Mouse (Mus musculus) cerebellum, adult (tissue): ENCODE results near the gene 9130213A22Rik.

Experiments
- ATAC-seq: cut with Nextera tagmentation; 2 replicates; pipeline ENCODE4 v1.9.2; 2017; ENCODE audit warnings: mild to moderate bottlenecking, moderate library complexity, mixed read lengths; ENCODE audit not compliant: insufficient number of reproducible peaks, low FRiP score, low TSS enrichment

9130213A22Rik gene

DNA sequence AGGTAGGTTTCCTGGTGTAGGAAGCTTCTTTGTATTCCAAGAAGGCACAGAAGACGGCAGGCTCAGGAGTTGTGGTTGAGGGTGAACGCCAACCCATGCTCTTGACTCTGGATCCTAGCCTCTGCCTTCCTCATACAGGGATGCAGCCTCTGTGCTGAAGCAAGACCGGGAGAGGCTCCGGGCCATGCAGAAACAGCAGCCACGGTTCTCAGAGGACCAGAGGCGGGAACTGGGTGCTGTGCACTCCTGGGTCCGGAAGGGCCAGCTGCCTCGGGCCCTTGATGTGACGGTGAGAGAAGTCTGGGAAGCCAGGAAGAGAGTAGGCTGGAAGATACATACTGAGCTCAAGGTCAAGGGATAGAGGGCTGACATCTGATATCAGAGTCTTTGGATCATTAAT is 14.2 kb downstream of the 9130213A22Rik start:
- no peak for ATAC-seq

DNA sequence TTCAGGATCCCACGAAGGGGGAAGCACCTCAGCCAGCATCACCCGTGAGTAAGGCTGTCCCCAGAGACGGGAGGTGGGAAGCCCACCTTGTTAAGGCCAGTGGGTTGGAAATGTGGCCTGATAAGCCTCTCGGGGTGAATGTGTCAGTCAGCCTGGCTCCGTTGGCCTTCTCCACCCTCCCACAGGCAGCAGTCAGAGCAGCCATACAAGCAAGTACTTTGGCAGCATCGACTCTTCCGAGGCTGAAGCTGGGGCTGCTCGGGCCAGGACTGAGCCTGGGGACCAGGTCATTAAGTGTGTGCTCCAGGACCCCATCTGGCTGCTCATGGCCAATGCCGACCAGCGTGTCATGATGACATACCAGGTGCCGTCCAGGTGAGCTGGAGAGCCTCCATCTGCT is 14.7 kb downstream of the 9130213A22Rik start:
- no peak for ATAC-seq

DNA sequence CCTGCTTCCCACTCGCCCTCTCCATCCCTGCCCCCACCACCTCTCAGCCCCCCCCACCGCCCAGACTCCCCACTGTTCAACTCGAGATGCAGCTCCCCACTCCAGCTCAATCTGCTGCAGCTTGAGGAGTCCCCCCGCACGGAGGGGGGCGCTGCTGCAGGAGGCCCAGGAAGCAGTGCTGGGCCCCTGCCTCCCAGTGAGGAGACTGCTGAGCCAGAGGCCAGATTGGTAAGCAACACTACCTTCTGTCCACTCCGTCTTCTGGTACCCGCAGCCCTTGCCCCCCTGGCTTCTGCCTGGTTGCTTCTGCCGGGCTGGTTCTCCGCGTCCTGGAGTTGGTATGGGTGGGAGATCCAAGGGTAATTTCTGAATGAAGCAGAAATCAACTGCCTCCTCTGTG is 15.5 kb downstream of the 9130213A22Rik start:
- ATAC-seq, result no peak

DNA sequence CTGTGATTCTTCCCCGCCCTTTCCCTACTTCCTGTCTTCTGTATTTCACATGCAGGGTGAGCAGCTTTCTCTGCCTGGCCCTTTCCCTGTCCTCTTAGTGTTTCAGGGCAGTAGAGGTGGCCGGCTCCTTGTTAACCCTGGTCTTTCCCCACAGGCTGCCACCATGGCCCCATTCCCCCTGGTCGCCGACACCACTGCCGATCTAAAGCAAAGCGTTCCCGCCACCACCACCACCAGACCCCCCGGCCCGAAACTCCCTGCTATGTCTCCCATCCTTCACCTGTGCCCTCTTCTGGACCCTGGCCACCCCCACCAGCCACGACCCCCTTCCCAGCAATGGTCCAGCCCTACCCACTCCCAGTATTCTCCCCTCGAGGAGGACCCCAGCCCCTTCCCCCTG is 16.1 kb downstream of the 9130213A22Rik start:
- no peak for ATAC-seq

DNA sequence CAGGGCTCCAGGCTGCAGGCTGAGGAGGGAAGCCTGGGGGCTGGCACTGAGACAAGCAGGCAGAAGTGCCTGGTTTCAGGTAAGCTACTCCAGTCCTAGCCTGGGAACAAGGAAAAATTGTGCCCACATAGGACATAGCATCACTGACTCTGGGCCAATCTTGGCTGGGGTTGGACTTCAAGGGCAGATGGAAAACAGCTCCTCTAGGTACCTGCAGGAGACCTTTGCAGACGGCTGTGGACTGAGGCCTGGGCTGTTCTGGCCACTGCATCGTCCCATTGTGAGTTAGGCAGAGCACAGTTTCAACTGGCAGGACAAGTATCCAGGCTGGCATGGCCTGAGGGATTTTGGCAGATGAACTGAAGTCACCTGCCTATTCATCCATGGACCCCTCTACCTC is 16.6 kb downstream of the 9130213A22Rik start:
- ATAC-seq, result no peak

DNA sequence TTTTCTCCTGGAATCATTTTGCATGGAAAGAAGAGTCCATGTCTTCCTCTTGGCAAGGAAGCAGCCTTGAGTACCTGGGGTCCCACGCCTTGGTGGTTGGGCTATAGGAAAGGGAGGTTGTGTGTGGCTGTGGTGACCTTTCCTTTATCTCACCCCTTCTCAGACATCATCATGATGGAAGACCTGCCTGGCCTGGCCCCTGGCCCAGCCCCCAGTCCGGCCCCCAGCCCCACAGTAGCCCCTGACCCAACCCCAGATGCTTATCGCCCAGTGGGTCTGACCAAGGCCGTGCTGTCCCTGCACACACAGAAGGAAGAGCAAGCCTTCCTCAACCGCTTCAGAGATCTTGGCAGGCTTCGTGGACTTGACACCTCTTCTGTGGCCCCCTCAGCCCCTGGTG is 17.2 kb downstream of the 9130213A22Rik start:
- ATAC-seq, result no peak

DNA sequence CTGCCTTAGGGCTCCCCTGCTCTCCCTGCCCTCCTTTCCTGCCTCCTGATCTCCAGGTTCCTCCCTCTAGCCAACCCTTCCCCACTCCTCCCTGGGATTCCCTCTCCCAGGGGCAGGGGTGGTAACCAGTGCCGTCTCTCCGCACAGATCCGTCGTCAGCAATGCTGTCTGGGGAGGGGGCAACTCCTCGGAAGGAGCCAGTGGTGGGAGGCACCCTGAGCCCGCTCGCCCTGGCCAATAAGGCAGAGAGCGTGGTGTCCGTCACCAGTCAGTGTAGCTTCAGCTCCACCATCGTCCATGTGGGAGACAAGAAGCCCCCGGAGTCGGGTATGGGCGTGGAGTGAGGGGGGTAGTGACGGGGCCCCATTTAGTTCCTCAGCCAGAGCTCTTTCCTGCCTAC is 17.9 kb downstream of the 9130213A22Rik start:
- ATAC-seq, result no peak

DNA sequence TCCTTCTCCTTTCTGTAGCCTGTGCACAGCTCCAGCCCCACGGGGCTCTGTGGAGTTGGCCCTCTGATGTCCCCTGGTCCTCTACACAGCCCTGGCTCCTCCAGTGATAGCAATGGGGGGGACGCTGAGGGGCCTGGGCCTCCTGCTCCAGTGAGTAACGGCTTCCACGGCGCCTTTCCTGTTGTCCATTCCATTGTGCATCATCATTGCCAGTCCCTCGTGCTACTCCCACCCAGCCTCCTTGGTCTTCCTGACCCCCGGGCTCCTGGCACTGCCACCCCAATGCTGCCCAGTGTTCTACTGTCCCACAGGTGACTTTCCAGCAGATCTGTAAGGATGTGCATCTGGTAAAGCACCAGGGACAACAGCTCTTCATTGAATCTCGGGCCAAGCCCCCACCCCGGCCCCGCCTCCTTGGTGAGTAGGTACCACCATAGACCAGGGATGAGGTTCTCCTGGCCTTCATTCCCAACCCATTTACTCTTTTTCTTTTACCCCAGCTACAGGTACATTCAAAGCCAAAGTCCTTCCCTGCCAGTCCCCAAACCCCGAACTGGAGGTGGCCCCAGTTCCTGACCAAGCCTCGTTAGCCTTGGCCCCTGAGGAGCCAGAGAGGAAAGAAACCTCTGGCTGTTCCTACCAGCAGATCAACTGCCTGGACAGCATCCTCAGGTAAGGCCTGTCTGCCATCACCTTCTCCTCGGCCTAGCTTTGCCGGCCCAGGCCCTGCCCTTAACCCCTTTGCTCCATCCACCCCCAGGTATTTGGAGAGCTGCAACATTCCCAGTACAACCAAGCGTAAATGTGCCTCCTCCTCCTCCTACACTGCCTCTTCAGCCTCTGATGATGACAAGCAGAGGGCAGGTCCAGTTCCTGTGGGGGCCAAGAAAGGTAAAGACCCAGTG is 18.6 kb downstream of the 9130213A22Rik start:
- no peak for ATAC-seq

DNA sequence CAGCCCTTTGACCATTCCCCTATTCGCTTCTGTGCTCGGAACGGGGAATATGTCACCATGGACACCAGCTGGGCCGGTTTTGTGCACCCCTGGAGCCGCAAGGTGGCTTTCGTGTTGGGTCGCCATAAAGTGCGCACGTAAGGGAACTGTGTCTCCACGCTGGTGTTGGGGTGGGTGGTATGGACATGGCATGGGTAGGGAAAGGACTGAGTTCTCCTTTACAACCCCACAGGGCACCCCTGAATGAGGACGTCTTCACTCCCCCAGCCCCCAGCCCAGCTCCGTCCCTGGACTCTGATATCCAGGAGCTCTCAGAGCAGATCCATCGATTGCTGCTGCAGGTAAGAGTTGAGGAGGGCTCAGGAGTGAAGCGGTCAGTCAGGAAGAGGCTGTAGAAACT is 19.3 kb downstream of the 9130213A22Rik start:
- no peak for ATAC-seq

DNA sequence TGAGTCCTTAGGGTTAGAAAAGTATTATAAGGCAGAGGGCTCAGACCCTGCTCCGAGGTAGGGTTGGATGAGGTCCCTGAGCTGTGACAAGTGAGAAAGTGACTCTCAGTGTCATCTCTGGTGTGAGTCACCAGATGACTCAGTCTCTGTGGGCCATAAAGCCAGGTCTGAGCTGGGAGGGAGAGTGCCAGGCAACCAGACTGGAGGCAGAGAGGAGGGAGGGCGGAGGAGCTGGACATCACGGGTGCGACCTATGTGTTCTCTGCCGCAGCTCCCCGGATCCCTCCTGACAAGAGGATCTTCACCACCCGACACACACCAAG is 20.0 kb downstream of the 9130213A22Rik start:
- ATAC-seq, result no peak

DNA sequence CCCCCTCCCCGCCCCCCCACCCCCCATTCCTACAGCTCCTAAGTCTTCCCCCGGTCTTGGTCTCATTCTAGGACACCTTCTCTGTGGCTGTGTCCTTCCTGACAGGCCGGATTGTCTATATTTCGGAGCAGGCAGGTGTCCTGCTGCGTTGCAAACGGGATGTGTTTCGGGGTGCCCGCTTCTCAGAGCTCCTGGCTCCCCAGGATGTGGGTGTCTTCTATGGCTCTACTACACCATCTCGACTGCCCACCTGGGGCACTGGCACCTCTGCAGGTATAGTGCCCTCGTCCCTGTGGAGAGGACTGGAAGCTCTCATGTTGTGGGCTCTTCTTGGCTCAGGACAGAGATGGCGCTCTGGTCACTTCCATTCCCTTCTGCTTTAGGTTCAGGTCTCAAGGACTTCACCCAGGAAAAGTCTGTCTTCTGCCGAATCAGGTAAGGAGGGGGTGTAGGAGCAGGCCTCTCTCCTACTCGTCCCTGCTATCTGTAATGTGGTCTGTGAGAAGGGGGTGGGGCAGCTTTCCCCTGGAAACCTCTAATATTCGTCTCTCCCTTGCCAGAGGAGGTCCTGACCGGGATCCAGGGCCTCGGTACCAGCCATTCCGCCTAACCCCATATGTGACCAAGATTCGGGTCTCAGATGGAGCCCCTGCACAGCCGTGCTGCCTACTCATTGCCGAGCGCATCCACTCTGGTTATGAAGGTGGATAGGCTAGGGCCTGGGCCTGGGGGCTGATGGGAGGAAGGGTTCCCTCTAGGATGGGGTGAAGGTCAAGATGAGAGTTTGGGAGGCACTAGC is 20.6 kb downstream of the 9130213A22Rik start:
- no peak for ATAC-seq

DNA sequence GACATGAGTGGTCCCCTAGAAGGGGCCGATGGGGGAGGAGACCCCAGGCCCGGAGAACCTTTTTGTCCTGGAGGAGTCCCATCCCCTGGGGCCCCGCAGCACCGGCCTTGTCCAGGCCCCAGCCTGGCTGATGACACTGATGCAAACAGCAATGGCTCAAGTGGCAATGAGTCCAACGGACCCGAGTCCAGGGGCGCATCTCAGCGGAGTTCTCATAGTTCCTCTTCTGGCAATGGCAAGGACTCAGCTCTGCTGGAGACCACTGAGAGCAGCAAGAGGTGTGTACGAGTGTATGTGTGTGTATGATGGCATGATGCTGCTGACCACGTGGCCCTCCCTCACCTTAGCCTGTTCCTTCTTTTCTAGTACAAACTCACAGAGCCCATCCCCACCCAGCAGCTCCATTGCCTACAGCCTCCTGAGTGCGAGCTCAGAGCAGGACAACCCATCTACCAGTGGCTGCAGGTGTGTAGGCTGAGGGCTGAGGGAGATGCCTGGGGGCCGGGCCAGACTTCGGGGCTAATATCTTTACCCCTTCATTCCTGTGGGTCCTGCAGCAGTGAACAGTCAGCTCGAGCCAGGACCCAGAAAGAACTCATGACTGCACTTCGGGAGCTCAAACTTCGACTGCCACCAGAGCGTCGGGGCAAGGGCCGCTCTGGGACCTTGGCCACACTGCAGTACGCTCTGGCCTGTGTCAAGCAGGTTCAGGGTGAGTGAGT is 21.6 kb downstream of the 9130213A22Rik start:
- no peak for ATAC-seq

DNA sequence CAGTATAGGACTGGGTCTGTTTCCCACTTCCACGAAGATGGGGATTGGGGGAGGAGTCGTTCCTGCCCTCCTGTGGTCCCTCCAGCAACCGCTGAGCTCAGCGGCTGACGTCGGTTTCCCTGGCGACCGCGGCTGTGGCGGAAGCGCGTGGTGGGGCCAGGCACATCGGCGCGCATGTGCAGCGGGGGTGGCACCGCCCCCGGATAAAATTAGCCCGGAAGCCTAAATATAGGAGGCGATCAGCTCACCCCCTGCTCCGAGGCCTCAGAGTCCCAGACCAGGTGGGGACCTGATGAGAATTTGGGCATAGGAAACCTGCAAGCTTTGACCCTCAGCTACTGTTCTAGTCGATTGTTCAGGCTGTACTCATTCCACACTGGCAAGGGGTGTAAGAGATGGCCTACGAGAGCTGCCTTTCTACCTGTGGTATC is 22.5 kb downstream of the 9130213A22Rik start:
- ATAC-seq, result peak; percentile 36; the same call in 1 of the 2 replicates

DNA sequence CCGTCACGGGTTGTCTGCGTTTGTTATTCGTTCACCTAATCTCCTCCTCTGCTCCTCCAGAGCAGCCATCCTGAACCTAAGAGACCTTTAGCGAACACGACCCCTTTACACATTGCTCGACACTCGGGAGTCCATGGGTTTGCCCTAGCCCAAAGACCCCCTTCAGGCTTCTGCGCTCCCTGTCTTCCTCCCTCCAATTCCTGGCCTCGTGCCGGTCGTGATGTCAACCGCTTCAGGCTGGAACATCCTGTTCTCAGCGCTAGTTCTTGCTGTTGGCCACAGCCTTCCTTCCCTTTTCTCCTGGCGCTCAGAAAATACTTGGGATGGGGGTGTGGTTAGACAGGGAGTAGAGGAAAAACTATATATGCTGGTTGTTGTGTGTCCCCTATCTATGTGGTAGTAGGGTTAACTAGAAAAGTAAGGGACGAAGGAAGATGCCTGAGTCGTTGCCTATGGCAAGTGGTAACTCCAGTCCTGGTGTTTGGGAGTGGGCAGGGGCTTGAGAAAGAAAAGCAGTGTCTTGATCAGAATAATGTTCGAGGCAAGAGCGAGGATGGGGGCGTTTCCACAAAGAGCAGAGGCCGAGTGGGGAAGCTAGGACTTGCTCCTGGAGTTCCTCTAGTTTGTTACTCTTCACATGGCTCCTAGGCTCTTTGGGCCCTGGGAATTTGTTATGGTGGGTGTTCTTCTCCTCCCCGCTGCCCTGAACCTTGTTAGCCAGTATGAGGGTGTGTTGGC is 23.0 kb downstream of the 9130213A22Rik start:
- no peak for ATAC-seq

DNA sequence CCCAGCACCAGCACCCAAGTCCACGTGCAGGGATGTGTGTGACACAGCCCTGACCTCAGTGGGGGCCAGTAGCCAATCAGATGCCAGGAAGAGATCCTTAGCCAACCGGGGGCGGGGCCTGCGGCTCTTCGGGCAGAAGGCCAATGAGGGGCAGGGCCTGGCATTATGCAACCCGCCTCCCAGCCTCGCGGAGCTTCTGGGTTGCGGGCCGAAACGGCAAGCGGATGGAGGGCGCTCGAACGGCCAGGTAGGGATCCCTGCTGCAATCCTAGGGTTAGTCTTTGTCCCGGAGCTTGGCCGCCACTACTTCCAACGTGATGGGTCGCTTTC is 23.7 kb downstream of the 9130213A22Rik start:
- ATAC-seq, result no peak

DNA sequence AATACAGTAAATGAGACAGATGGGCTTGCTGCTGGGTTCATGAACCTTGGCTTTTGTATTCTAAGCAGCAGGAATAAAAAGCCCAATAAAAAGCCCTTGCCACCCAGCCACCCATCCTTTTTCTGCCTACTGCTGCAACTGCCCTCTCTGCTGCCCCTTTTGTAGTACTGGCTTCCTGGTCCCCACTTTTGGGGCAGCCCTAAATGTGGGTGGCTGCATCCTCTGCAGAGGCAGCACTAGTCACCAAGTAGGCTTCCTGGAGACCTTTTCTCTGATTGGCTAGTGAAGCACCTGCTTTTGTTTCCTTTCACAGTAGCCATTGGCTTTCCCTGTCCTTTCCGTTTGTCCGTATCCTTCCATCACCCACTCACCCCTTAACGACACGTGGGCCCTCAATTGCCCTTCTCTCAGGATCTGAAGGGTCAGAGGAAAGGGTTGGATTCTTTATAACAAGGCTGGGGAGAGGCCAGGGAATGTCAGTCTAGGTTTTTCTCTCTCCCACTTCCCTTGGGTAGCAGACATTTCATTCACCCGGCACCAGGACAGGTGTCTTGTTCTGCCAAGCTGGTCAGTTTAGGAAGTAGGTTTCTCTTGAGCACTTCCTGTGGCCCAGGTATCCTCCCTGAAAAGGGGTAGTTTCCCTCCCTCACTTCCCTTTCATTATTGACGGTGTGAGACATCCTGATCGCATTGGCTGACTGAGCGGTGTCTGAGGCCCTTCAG is 24.2 kb downstream of the 9130213A22Rik start:
- no peak for ATAC-seq

DNA sequence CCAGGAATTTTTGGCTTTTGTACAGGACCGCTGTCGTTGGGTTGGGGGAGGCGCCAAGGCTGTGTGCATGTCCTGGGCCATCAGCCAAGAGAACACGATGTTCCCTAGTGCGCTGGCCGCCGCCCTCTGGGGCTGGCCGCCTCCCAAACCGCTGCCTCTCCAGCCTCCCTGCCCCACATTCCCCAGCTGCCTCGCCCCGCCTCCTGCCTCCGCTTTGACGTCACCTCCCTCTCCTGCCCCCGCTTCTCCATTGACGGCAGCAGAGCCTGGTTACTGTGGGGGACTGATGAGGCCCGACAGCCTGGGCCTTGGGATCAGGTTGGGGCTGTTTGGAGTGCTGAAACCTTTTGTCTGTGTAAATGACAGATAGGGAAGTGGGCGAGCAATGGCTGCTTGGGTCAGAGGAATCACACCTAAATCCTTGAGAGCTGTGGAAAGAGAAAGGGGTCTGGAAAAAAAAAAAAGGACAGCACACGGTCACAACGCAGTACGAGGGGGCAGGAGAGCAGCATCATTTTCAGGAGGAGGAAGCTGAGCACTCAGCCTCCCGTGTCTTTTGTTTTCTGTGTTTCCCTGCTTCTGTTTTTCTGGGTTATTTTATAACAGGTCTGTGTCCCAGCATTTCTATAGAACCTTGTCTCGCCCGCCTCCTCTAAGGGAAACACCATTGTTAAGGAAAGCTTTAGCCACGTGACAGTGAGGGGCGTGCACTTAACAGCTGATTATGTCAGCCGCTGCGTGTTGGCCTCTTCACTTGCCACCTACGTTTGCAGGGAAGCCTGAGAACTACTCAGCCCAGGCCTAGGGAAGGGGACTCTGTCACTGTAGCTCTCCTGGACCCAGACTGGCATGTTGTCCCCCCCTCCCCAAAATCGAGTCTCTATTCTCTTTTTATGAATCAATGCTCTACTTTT is 25.1 kb downstream of the 9130213A22Rik start:
- no peak for ATAC-seq

DNA sequence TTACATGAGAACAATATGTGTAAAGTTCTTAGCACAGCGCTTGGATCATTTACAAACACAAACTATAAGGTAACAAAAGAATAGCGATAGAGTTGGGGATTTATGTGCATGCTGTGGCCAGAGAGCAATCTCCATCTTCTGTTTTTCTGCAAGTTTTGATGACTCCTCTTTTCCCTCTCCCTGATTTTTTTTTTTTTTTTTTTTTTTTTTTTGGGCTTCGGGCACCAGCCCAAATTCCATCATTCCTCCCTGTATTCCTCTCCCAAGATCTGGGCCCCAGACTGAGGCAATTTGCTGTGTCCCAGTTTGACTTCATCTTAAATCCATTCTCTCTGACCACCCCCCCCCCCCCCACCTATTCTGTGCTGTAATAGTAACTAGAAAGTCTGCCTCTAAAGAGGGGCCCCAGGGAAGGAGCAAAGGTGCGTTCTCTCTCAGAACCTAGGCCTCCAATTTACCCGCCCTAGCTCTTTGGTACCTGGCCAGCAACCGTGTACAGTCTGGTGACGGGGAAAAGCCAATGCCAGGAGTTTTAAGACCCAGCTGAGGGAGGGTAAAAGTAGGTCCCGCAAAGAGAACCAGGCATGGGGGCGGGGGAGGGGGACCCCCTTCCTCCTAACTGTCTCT is 25.9 kb downstream of the 9130213A22Rik start:
- no peak for ATAC-seq
